Mouse (Mus musculus) retina, adult 2 months (tissue): ENCODE measurements around the gene Prep.

Experiments used
- DNase-seq: peaks from one replicate; pipeline ENCODE4 v3.0.0-alpha.2; 2012; ENCODE audit warnings: low read depth, low spot score

Prep gene

DNA sequence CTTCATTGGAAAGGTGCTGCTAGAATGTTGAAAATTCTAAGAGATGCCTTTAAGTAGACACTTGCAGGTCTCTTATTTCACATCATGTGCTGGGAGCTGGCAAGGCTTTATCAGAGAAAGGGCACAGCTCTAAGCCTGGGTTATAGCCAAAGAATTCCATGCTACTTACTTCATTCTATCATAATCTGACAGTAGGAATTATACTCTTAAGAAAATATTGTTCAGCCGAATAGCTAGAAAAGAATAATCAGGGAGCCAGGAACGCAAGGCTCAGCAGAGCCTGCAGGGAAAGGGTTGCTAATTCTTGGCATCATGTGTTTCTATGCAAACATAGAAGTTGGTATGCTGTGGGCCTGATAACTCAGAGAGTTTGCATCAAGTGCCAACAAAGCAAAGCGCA, 114.3 kb downstream of the Prep start:
- no peak for DNase-seq

DNA sequence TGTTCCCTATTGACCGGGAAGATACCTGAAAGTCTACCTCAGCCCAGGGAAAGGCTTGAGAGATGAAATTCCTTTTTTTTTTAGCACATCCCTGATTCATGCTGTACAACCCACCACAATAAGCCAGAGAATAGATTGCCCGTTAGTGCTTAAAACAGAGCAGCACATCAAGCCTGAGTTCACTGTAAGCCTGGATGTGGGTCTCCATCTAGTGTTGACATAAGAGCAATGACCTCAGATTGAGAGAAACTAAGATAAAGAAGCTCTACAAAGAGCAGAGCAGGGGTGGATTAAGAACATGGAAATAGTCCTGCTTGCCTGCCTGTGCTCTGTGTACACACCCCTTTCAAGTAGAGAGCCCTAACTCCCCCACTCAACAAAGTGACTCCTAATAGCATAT, 118.5 kb downstream of the Prep start:
- DNase-seq = no peak

DNA sequence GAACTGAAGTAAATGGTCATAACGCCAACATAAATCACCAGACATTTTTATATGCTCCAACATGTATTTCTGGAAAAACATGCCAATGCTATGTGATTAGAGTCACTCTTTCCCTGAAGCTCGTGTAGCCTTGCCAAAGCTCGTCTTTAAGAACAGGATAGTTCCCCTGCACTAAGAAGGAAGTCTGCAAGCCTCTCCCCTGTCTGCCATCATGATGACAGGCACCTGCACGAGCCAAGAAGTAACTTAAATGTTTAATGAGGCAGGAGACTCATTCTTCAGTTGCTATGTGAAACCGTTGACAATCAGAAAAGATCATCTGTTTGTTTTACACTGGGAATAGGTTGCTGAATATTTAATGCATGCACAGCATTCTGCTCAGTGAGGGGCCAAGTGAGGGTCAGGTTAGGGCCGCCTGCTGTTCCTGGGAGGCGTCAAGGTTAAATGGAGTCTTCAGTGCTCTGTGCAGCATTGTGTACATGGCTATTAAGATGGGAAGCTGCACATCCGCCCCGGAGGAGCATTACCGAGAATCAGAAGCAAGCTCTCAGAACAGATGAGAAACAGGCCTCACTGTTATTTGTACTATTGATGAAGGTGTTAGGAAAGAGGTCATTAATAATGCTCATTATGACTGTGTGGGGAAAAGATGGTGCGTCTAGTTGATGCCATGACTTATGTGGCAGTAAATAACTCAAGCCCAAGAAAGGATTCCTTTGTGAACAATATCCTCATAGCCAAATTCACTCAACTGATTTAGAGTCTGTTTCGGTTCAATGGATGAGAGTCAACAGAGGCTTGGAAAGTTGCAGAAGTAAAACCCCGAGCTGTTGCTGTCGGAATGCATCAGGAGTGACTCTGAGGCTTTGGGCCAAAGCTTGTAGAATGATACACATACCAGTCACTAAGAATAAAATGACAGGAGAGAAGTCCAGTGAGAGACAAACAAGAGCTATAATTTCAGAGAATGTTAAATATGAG, 126.6 kb downstream of the Prep start:
- DNase-seq = no peak

DNA sequence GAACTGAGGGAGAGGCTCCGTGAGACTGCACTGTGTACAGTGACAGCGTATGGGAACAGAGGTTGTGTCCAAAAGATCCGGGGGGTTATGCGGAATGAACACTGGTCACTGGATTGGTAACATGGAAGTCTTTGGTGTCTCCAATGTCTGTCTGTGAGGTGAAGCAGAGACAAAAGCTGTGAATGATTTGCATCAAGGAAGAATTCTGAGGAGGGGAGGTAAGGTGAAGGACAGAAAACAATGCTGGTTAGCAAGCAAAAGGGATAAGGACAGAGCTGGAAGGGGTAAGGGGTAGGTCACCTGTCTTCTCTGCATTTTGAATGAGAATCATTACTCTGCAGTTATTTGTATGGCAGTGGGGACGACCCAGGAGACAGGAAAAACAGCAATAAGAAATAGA, 127.5 kb downstream of the Prep start:
- DNase-seq = no peak

DNA sequence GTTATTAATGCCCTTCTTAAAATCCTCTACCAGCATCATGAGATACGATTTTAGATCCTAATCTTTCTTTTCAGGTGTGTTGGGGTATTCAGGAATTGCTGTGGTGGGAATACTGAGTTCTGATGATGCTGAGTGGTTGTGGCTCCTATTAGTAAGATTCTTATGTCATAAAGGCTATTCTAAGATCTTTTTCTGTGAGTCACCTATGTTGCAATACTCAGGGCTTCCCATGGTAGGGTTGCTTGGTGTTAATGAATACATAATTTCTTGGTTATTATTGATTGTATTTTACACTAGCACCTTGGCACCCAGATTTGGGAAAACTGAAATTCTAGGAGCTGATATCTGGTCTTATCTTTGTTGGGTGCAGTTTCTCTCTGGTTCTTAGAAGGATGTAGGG, 137.6 kb downstream of the Prep start:
- no peak for DNase-seq

DNA sequence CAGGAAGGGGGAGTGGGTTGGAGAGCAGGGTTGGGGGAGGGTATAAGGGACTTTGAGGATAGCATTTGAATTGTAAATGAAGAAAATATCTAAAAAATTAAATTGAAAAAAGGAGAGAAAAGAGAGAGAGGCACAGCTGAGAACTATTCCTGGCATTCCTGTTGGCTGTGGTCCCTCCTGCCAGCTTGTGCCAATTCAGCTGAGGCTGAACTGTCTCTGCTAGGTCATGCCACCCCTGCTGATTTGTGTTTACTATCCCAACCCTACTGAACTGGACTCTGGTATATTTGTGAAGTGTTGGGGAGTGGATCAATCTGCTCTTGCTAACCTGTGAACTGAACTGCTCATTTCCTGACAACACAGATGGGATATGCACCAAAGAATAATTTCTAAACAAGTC, 143.2 kb downstream of the Prep start:
- no peak for DNase-seq

DNA sequence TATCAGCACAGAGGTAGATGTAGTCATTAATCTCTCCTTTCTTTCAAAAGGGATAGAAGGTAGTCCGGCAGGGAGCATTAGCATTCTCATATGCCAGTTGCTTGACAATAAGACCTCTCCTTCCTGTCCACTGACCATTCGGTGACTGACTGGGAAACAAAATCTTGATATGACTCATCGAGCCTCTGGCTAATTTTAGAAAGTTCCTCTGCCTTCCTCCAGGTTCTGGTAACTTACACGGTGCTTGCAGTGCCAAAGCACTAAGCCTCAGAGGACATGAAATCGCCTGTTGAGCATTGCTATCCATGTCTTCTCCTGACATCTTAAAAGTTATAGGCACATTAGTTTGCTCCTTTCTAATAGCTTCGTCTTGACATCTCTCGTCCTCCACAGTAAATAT, 149.7 kb downstream of the Prep start:
- no peak for DNase-seq
